Mouse (Mus musculus) heart, embryonic 11.5 days (tissue): ENCODE data around the gene Fam155a. TPM values are rescaled to one million over a fixed set of nuclear protein-coding genes. Genes with fewer than 3 reads are reported as not detected.
"Not testable (repeated sequence)": the region's sequence is repeated elsewhere in the genome, so short reads cannot be mapped to it uniquely, and the experiment has no call there.

Source experiments
- ATAC-seq: fragments of 200-750 bp; cut with Nextera tagmentation; replicated peaks from 2 replicates; pipeline ENCODE4 v1.8.0; 2017; ENCODE audit warnings: moderate library complexity; ENCODE audit not compliant: insufficient number of reproducible peaks, low FRiP score, low TSS enrichment
- H3K27ac ChIP-seq: fragments of 300-500 bp; sonication (generic); 2 replicates; pipeline ENCODE4 v1.5.1; 2014; ENCODE audit warnings: mild to moderate bottlenecking, low read depth, low read length
- H3K27me3 ChIP-seq: fragments of 300-500 bp; sonication (generic); 2 replicates; pipeline ENCODE4 v1.6.1; 2014; ENCODE audit warnings: mild to moderate bottlenecking, low read length, mixed read lengths; ENCODE audit not compliant: control insufficient read depth, insufficient read depth
- H3K36me3 ChIP-seq: fragments of 300-500 bp; sonication (generic); 2 replicates; pipeline ENCODE4 v1.6.1; 2014; ENCODE audit warnings: mild to moderate bottlenecking, low read length, moderate library complexity, mixed read lengths; ENCODE audit not compliant: control insufficient read depth, insufficient read depth
- H3K4me1 ChIP-seq: fragments of 300-500 bp; sonication (generic); 2 replicates; pipeline ENCODE4 v1.6.1; 2014; ENCODE audit warnings: low read length; ENCODE audit not compliant: control insufficient read depth, insufficient read depth
- H3K4me2 ChIP-seq: fragments of 300-500 bp; sonication (generic); 2 replicates; pipeline ENCODE4 v1.6.1; 2014; ENCODE audit warnings: mild to moderate bottlenecking, moderate library complexity
- H3K4me3 ChIP-seq: fragments of 300-500 bp; sonication (generic); 2 replicates; pipeline ENCODE4 v1.5.1; 2014; ENCODE audit warnings: low read depth, low read length
- H3K9ac ChIP-seq: fragments of 300-500 bp; sonication (generic); 2 replicates; pipeline ENCODE4 v1.6.1; 2014; ENCODE audit warnings: mild to moderate bottlenecking, low read depth, low read length, moderate library complexity
- H3K9me3 ChIP-seq: fragments of 300-500 bp; sonication (generic); replicated peaks from 2 replicates; pipeline ENCODE4 v1.6.1; 2016; ENCODE audit warnings: low read length; ENCODE audit not compliant: control insufficient read depth
- whole genome bisulfite sequencing: fragments of 180-500 bp; shearing (Covaris S2); extraction: QIAGEN DNeasy Blood & Tissue Kit; methylation state at CpG from one replicate; pipeline ENCODE4 v1.1.7; 2014; ENCODE audit not compliant: insufficient replicate concordance; 5-methylcytosine and 5-hydroxymethylcytosine counted together
- polyA plus RNA-seq: library from polyadenylated mRNA; unstranded; fragments of >200 nt; fragmentation: Nextera tagmentation; extraction: Ambion mirVana; gene quantifications from 2 replicates; pipeline ENCODE4 v1.2.1, GENCODE M21; 2014

The Fam155a gene
- polyA plus RNA-seq, 1 experiment from 2014 or later, result 0.59 TPM

GRCm38 (mm10) chr8:9398040-9398439 lies 372.9 kb downstream of the Fam155a start:
- no peaks in the 10 kb centered on the region for H3K36me3 ChIP-seq

GRCm38 (mm10) chr8:9394670-9395069 lies 376.3 kb downstream of the Fam155a start:
- Histone ChIP-seq H3K4me3 (no peak overlapping the region), H3K4me1 (no peaks in the 10 kb centered on the region), H3K27me3 (no peaks in the 10 kb centered on the region), H3K9ac (no peak overlapping the region), H3K36me3 (no peaks in the 10 kb centered on the region), H3K4me2 (no peak overlapping the region), H3K9me3 (no peaks in the 10 kb centered on the region), H3K27ac (no peak overlapping the region)
- ATAC-seq, result no peak
- 80% methylated on average over 5 of the region's 5 CpGs for WGBS

More at GRCm38 (mm10) chr8:9398040-9398439, 372.9 kb downstream of the Fam155a start:
- Histone ChIP-seq H3K9ac (no peak overlapping the region), H3K27me3 (no peaks in the 10 kb centered on the region), H3K4me2 (no peak overlapping the region), H3K4me3 (no peak overlapping the region), H3K27ac (no peak overlapping the region), H3K9me3 (no peaks in the 10 kb centered on the region), H3K4me1 (no peaks in the 10 kb centered on the region)
- ATAC-seq, result no peak
- WGBS, result 59% methylated on average over 6 of the region's 6 CpGs

GRCm38 (mm10) chr8:9393246-9393645 lies 377.7 kb downstream of the Fam155a start:
- ATAC-seq, result no peak
- Histone ChIP-seq H3K4me2 (no peak overlapping the region), H3K4me1 (no peaks in the 10 kb centered on the region), H3K27me3 (no peaks in the 10 kb centered on the region), H3K9me3 (no peaks in the 10 kb centered on the region), H3K9ac (no peak overlapping the region), H3K36me3 (no peaks in the 10 kb centered on the region), H3K27ac (no peak overlapping the region), H3K4me3 (no peak overlapping the region)
- WGBS, result 43% methylated on average over 2 of the region's 2 CpGs

GRCm38 (mm10) chr8:9390229-9390628 lies 380.7 kb downstream of the Fam155a start:
- not testable (repeated sequence) for H3K27ac ChIP-seq, H3K4me3 ChIP-seq, H3K4me1 ChIP-seq, H3K27me3 ChIP-seq, H3K36me3 ChIP-seq, H3K9me3 ChIP-seq, ATAC-seq, H3K9ac ChIP-seq, H3K4me2 ChIP-seq
- WGBS, result 83% methylated on average over 2 of the region's 2 CpGs

- Histone ChIP-seq H3K27ac (no peak overlapping the region), H3K4me2 (no peak overlapping the region), H3K9me3 (no peaks in the 10 kb centered on the region), H3K36me3 (no peaks in the 10 kb centered on the region), H3K4me1 (no peaks in the 10 kb centered on the region), H3K27me3 (no peaks in the 10 kb centered on the region), H3K9ac (no peak overlapping the region), H3K4me3 (no peak overlapping the region)
- WGBS, result 82% methylated on average over 8 of the region's 8 CpGs
- ATAC-seq, result no peak
These were observed 401.8 kb downstream of the Fam155a start for GRCm38 (mm10) chr8:9369201-9369600.

- 68% methylated on average over 6 of the region's 6 CpGs for WGBS
- Histone ChIP-seq H3K27ac (no peak overlapping the region), H3K4me1 (no peaks in the 10 kb centered on the region), H3K4me2 (no peak overlapping the region), H3K9me3 (no peaks in the 10 kb centered on the region), H3K27me3 (no peaks in the 10 kb centered on the region), H3K36me3 (no peaks in the 10 kb centered on the region), H3K4me3 (no peak overlapping the region), H3K9ac (no peak overlapping the region)
- no peak for ATAC-seq
These were observed 403.2 kb downstream of the Fam155a start for GRCm38 (mm10) chr8:9367721-9368120.

GRCm38 (mm10) chr8:9365381-9365780 lies 405.6 kb downstream of the Fam155a start:
- Histone ChIP-seq H3K27ac (no peak overlapping the region), H3K4me2 (no peak overlapping the region), H3K36me3 (no peaks in the 10 kb centered on the region), H3K9me3 (no peaks in the 10 kb centered on the region), H3K4me3 (no peak overlapping the region), H3K27me3 (no peaks in the 10 kb centered on the region), H3K4me1 (no peaks in the 10 kb centered on the region), H3K9ac (no peak overlapping the region)
- 82% methylated on average over 1 of the region's 1 CpGs for WGBS
- ATAC-seq, result no peak

- ATAC-seq, result no peak
- Histone ChIP-seq H3K4me3 (no peak overlapping the region), H3K9me3 (no peaks in the 10 kb centered on the region), H3K4me1 (no peaks in the 10 kb centered on the region), H3K27ac (no peak overlapping the region), H3K27me3 (no peaks in the 10 kb centered on the region), H3K9ac (no peak overlapping the region), H3K36me3 (no peaks in the 10 kb centered on the region), H3K4me2 (no peak overlapping the region)
- WGBS, result 49% methylated on average over 7 of the region's 7 CpGs
These were observed 422.3 kb downstream of the Fam155a start for GRCm38 (mm10) chr8:9348523-9349135.

GRCm38 (mm10) chr8:9347163-9347562 lies 423.8 kb downstream of the Fam155a start:
- H3K4me1 ChIP-seq, result no peaks in the 10 kb centered on the region
- H3K9me3 ChIP-seq, result no peaks in the 10 kb centered on the region
- H3K9ac ChIP-seq, result no peak overlapping the region
- ATAC-seq, result no peak
- H3K4me3 ChIP-seq, result no peak overlapping the region
- H3K27me3 ChIP-seq, result no peaks in the 10 kb centered on the region
- no peaks in the 10 kb centered on the region for H3K36me3 ChIP-seq
- 79% methylated on average over 4 of the region's 4 CpGs for WGBS
- no peak overlapping the region for H3K27ac ChIP-seq
- H3K4me2 ChIP-seq, result no peak overlapping the region
